Mouse (Mus musculus) CD8-positive naive resting alpha-beta T cell, adult 2 months (primary cell): Measurements from ENCODE around the gene Camk2n2.
"Not testable (repeated sequence)": the region's sequence is repeated elsewhere in the genome, so short reads cannot be mapped to it uniquely, and the experiment has no call there.

Source experiments
- DNase-seq, 2 experiments: peaks; one replicate each; pipeline ENCODE4 v3.0.0; 2022; ENCODE audit warnings: low read depth in 2 of 2, low spot score in 2 of 2

Camk2n2 gene

DNA sequence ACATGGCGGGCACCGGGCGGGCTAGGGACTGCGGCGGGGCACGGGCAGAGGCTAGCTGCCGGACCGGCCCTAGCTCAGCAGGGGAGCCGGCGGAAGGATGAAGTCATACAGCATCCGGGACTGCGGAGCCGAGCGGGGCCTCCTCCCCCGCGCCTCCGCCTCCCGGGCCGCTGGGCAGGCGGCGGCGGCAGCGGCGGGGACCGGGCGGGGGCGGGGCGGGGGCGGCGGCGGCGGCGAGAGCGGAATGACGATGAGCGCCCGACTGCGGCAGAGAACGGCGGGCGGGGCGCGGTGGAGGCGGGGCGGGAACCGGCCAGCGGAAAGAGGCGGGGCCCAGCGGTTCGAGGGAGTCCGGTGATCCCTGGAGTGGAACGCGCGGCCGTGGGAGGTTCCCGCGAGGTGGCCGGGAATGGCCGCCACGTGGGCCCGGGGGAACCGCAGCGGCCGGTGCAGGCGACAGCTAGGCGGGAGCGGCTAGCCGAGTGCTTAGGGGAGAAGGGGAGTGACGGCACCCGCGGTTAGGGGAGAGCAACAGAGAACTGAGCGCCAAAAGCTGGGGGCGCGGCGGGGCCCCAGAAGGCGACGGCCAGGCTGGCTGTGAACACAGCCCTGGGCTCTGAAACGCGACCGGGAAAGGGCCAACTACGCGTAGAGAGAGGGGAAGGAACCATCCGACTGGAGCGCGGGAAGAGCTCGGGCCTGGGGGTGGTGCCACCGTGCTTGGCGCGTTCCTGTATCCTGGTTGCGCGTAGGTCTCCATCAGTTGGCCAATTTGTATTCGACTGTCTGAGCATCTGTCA is at the start of gene Camk2n2:
Camk2n2 (minus strand) TSS at position 97 of the 800 bp plus-strand sequence.
- no peak for DNase-seq

DNA sequence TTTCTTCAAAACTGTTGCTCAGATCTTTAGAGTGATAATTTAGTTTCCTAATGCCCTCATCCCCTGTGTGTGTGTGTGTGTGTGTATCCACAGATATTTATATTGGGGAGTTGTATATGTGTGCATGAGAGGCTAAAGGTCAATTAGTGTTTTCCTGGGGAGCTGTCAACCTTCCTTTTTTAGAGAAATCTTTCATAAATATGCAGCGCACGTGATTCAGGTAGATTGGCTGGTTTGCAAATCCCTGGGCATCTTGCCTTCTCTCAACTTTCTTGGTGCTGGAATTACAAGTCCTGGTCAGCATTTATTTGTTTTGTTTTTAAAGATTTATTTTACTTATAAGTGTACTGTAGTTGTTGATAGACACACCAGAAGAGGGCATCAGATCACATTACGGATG is 49.2 kb upstream of the Camk2n2 start:
- no peak for DNase-seq

- not testable (repeated sequence) for DNase-seq
Measured at GRCm38 (mm10) chr16:20668013-20668412, 46.9 kb upstream of the Camk2n2 start, which contains the start of gene Eif4g1. TSS of gene Eif4g1 (plus strand) at chr16:20668313.

GRCm38 (mm10) chr16:20657661-20658060 is 36.6 kb upstream of the Camk2n2 start:
- no peak for DNase-seq

- no peak for DNase-seq
Measured at GRCm38 (mm10) chr16:20653315-20653714, 32.2 kb upstream of the Camk2n2 start.

- DNase-seq = no peak
Measured at GRCm38 (mm10) chr16:20651947-20652310, 30.8 kb upstream of the Camk2n2 start.

- DNase-seq = peak; percentile 86 to 90
Measured at GRCm38 (mm10) chr16:20651076-20651946, 30.2 kb upstream of the Camk2n2 start, which contains the start of gene Psmd2. TSS of gene Psmd2 (plus strand) at chr16:20651652.

GRCm38 (mm10) chr16:20643911-20644310 is 22.8 kb upstream of the Camk2n2 start:
- DNase-seq = no peak

- DNase-seq = peak; percentile 14 to 32
Measured at GRCm38 (mm10) chr16:20642161-20642560, 21.1 kb upstream of the Camk2n2 start.

DNA sequence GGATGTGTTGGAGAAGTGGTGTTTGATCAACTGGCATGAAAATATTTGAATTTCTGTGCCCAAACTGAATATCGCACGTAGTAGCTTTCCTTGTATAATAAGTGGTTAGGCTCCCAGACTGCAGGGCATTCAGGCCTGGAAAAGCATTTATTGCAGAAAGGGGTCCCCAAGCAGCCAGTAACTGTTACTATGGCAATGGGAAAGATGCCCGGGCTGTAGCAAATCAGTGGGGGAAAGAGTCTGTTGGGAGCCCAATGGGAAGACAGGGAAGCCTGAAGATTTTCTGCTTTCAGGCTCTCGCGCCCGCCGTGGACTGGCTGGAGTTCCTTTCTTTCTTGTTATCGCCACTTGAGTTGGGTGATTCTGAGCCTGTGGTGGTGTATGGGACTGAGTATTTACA is 17.3 kb upstream of the Camk2n2 start:
- no peak for DNase-seq

GRCm38 (mm10) chr16:20637410-20637809 is 16.3 kb upstream of the Camk2n2 start:
- DNase-seq = no peak

DNA sequence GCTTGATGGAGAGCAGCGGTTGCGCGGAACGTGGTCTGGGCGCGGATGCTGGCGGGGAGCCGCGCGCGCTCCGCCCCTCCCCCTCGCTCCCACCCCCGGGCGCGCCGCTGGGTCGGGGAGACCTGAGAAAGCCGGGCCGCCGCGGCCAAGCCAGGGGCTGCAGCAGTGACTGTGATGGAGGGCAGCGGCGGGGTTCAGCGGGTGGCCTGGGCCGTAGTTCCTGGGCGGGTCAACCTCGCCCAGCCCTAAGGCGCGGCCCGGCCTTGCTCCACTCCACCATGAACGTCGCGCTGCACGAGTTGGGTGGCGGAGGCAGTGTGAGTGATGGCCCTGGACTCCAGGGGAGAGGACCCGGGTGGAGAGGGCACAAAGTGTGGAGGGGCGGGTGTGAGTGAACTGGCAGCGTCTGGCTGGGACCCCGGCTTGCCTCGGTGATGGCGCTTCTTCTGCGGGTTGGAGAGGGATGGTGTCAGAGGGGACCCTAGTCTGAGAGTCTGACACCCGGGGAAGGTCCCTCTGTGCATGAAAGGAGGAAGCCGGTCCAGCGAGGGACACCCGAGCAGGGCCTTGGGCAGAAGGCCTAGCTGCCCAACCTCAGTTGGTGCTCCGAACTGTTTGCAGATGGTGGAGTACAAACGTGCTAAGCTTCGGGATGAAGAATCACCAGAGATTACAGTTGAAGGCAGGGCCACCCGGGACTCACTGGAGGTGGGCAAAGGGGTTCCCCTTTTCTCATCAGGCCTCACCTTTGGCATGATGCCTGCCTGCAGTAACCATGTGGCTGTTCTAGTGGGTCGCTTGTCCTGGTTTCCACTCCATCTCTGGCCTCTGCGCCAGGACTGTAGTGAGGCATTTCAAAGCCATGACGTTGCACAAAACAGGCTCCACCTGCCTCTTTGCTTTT is 8.9 kb upstream of the Camk2n2 start, which contains the start of gene Ece2:
Ece2 (plus strand) TSS at position 98 of the 904 bp plus-strand sequence.
- no peak for DNase-seq

DNA sequence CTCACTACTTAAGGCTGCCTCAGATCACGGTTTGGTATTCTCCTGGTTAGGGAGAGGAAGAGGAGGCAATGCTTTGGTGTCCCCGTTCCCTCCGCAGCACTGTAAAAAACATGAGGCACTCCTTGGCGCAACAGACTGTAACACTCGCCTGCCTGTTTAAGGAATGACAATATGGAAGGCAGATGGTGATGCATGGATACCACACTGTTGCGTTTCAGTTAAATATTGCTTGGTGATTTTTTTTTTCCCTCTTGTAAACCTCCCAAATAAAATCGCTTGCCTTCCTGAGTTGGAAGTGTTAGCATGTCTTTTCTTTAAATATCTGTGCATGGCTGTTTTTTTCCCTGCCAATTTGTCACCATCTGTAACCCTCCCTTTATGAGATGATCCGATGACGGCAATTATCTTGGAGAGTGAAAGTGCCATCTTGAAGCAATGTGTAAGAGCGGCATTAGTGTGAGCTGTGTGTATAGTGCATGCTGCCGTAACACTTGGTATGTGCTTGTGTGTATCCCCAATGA is 7.8 kb upstream of the Camk2n2 start:
- no peak for DNase-seq

DNA sequence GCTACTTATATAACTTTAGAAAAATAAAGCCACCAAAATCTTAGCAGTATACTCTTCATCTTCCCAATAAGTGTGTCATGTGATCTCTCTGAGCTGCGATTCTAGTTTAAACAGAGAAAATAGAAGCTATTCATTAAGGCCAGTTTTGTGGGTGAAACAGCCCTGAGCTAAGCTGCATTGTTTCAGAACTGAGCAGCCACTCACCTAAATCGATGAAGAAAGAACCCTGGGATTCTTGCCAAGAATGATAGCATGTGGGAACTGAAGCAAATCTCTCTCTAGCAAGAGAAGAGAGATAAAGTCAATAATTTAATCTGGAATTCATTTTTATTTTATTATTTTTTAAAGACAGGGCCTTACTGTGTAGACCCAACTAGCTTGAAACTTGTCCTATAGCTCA is 2.1 kb upstream of the Camk2n2 start:
- no peak for DNase-seq

GRCm38 (mm10) chr16:20621991-20622685 is 1.1 kb upstream of the Camk2n2 start:
- DNase-seq = no peak

- DNase-seq = no peak
Measured at GRCm38 (mm10) chr16:20620751-20621190, 316 bp downstream of the Camk2n2 start.

DNA sequence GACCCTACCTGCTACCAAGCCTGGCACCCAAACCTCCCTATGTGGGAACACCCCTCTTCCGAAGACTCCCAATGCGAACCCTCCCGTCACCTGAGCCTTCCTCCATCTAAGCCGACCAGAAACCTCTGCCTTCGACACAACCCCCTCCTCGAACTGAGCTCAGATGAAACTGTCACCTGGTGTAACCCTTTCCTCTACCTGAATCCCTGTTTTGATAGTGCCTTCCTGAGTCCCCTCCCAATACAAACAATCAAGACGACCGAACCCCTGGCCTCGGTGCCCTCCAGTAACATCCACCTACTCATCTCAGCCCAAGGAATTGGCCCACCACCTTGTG is 720 bp downstream of the Camk2n2 start:
- no peak for DNase-seq

DNA sequence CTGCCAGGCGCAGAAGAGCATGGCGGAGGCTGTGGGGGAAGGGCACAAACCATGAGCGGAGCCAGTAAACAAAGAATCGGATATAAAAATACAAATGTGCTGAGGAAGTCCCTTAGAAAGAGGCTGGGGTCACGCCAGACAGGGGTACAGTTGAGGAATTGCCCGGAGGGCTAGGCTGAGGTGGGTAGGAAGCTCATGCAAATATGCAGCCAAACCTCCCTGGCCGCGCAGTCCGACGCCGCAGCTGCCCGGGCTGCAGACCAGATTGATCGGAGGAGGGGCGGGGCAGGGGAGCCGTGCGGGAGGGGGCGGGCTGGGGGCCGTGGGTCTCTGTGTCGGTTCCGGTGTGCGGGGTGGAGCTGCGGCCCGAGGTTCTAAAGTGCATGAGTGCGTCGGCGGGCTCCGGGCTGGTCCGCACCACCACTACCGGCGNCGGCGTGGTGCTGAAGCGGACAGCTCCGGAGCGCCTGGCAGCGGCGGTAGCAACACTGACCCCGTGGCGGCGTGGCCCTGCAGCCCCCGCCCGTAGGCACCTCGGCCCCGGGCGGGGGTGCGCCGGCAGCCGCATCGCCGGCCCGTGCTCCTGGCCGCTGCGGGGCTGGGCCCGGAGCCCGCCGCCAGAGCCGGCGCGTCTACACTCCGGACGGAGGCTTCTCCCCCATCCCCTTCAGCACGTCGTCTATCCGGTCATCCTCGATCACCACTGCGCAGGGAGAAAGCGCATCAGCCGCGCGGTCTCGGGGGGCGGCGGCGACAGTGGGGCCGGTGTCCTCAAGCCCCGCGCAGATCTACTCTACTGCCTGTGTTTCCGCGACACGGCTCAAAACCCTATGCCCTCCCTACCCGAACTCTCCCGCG is 1.3 kb downstream of the Camk2n2 start:
- DNase-seq = no peak
